Mouse (Mus musculus) liver, embryonic 14.5 days (tissue): ENCODE data around the gene Tuba8. TPM values are rescaled to one million over a fixed set of nuclear protein-coding genes. Genes with fewer than 3 reads are reported as not detected.

Experiments used
- ATAC-seq: fragments of 200-750 bp; cut with Nextera tagmentation; 2 replicates; pipeline ENCODE4 v1.8.0; 2017; ENCODE audit warnings: moderate number of reproducible peaks, mild to moderate bottlenecking, moderate library complexity; ENCODE audit not compliant: insufficient read depth
- DNase-seq, 3 experiments: peaks; one replicate each; pipeline ENCODE4 v3.0.0-alpha.2; 2012 to 2013; ENCODE audit warnings: low read depth in 3 of 3, low spot score in 3 of 3
- H3K27ac ChIP-seq: fragments of 300-500 bp; sonication (generic); 2 replicates; pipeline ENCODE4 v1.5.1; 2014; ENCODE audit warnings: moderate library complexity, mild to moderate bottlenecking, control low read depth, inconsistent platforms
- H3K27me3 ChIP-seq: fragments of 300-500 bp; sonication (generic); 2 replicates; pipeline ENCODE4 v1.6.1; 2014; ENCODE audit warnings: mild to moderate bottlenecking, low read length, moderate library complexity; ENCODE audit not compliant: control insufficient read depth, insufficient read depth
- H3K36me3 ChIP-seq: fragments of 300-500 bp; sonication (generic); replicated peaks from 2 replicates; pipeline ENCODE4 v1.6.1; 2014; ENCODE audit warnings: low read depth; ENCODE audit not compliant: control insufficient read depth, insufficient read depth
- H3K4me1 ChIP-seq, 2 experiments: fragments of 200-500 bp in 1 of 2; fragments of 300-500 bp in 1 of 2; sonication (generic) in 1 of 2; replicated peaks; 2 replicates each; pipeline ENCODE4 v1.6.1; 2012 to 2014; ENCODE audit warnings: antibody characterized with exemption in 1 of 2, inconsistent platforms in 1 of 2, low read length in 1 of 2; ENCODE audit not compliant: control insufficient read depth in 2 of 2, insufficient read depth in 2 of 2
- H3K4me2 ChIP-seq: fragments of 300-500 bp; sonication (generic); 2 replicates; pipeline ENCODE4 v1.6.1; 2014; ENCODE audit warnings: low read depth, mild to moderate bottlenecking, control low read depth, moderate library complexity
- H3K4me3 ChIP-seq, 2 experiments: fragments of 200-500 bp in 1 of 2; fragments of 300-500 bp in 1 of 2; sonication (generic) in 1 of 2; 2 replicates each; pipeline ENCODE4 v1.5.1; 2012 to 2014; ENCODE audit warnings: low read depth in 2 of 2, low read length in 2 of 2, mild to moderate bottlenecking in 2 of 2, control low read depth in 1 of 2, inconsistent platforms in 1 of 2, moderate library complexity in 1 of 2; ENCODE audit not compliant: insufficient read depth in 1 of 2
- H3K9ac ChIP-seq: fragments of 300-500 bp; sonication (generic); replicated peaks from 2 replicates; pipeline ENCODE4 v1.6.1; 2014; ENCODE audit warnings: mild to moderate bottlenecking, control low read depth, moderate library complexity
- H3K9me3 ChIP-seq: fragments of 300-500 bp; sonication (generic); 2 replicates; pipeline ENCODE4 v1.6.1; 2016; ENCODE audit warnings: low read length, mixed read lengths; ENCODE audit not compliant: control insufficient read depth
- CTCF ChIP-seq: IDR thresholded peaks from 2 replicates; pipeline ENCODE4 v1.5.1; 2016; ENCODE audit warnings: antibody characterized with exemption, low read depth, control low read depth
- EP300 ChIP-seq: IDR thresholded peaks from 2 replicates; pipeline ENCODE4 v1.6.1; 2016; ENCODE audit warnings: antibody characterized with exemption, low read depth
- WGBS: fragments of 180-500 bp; shearing (Covaris S2); extraction: QIAGEN DNeasy Blood & Tissue Kit; methylation state at CpG from one replicate; pipeline ENCODE4 v1.1.7; 2014; ENCODE audit not compliant: insufficient replicate concordance; 5-methylcytosine and 5-hydroxymethylcytosine counted together
- polyA plus RNA-seq, 2 experiments: library from polyadenylated mRNA; depleted of rRNA in 1 of 2; stranded (reverse) in 1 of 2; unstranded in 1 of 2; fragments of >200 nt; fragmentation: Nextera tagmentation in 1 of 2; extraction: Ambion mirVana in 1 of 2; gene quantifications; 2 replicates each; pipeline versions ENCODE4 v1.2.1 to v1.2.3; 2012 to 2014

Tuba8 gene
- polyA plus RNA-seq, 2 experiments: 1.1 to 6.0 TPM

GRCm38 (mm10) chr6:121178700-121179358 lies 31.7 kb upstream of the Tuba8 start:
- TF ChIP-seq CTCF (peak; percentile 63), EP300 (no peak)
- Histone ChIP-seq H3K4me3 (no peak overlapping the region), H3K9me3 (no peaks in the 10 kb centered on the region), H3K27me3 (no peaks in the 10 kb centered on the region; the same call in 1 of the 2 replicates), H3K9ac (no peak overlapping the region), H3K4me1 (peaks cover 0 to 10% of the 10 kb centered on the region in 2 experiments; a peak in 2 of 4 replicates), H3K4me2 (no peak overlapping the region), H3K27ac (no peak overlapping the region), H3K36me3 (no peaks in the 10 kb centered on the region)
- WGBS: 40% methylated on average over 7 of the region's 7 CpGs
- DNase-seq (peak in 1 of 3 experiments; percentile 32), ATAC-seq (no peak)

GRCm38 (mm10) chr6:121179846-121180245 lies 30.6 kb upstream of the Tuba8 start:
- WGBS: 62% methylated on average over 7 of the region's 7 CpGs
- peaks cover 0 to 15% of the 10 kb centered on the region in 2 experiments; a peak in 2 of 4 replicates for H3K4me1 ChIP-seq
- DNase-seq (no peak), ATAC-seq (no peak)
- no peak overlapping the region for H3K4me3 ChIP-seq
- no peaks in the 10 kb centered on the region for H3K36me3 ChIP-seq
- TF ChIP-seq EP300 (no peak), CTCF (no peak)
- H3K9me3 ChIP-seq: no peaks in the 10 kb centered on the region
- no peaks in the 10 kb centered on the region for H3K27me3 ChIP-seq
- H3K9ac ChIP-seq: no peak overlapping the region
- no peak overlapping the region for H3K27ac ChIP-seq
- no peak overlapping the region for H3K4me2 ChIP-seq

DNA sequence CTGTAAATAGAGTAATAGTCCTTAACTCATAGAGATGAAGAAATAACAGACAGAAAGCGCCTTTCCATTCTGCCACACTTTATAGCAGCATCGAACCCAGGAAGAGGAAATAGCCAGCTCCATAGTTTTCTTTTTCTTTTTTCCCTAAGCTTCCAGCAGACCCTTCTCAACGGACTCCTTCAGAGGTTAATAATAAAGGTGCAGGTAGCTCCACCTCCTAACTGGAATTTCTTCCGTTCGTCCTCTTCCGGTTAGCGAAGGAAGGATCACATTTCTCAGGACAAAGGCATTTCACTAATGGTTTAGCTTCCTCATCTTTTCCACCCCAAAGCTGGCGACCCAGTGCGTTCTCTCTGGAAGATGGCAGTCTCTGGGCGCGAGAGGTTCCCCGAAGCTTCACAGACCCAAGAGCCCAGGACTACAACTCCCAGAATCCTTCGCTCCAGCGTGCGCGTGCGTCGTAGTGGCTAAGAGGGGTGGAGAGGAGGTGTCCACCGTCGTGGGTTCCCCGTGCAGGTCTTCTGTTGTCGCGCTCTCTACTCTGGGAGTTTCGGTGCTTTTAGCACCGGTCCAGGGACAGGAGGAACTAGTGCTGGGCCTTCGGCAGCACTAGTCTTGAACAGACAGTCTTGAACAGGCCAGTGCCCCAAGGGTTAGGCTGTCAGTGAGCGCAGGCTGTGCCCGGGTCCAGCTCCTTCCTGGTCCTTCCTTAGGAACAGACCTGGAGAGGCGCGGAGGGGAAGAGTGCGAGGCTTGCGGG lies 26.9 kb upstream of the Tuba8 start, which contains the start of gene Pex26:
Gene Pex26, plus strand, starts transcription at position 254 of the 760 bp plus-strand sequence.
- TF ChIP-seq EP300 (no peak), CTCF (no peak)
- Histone ChIP-seq H3K4me2 (peak within 1 kb of the TSS; percentile 100), H3K4me1 (peaks cover 0 to 12% of the 10 kb centered on the region in 2 experiments; a peak in 2 of 4 replicates), H3K27me3 (no peaks in the 10 kb centered on the region), H3K4me3 (peak within 1 kb of the TSS; percentile 83 to 84), H3K36me3 (no peaks in the 10 kb centered on the region; the same call in 1 of the 2 replicates), H3K27ac (0 out of 2 replicates have a peak within 1 kb of the TSS, but pooled peaks have one; percentile 10), H3K9ac (peak within 1 kb of the TSS; percentile 73), H3K9me3 (no peaks in the 10 kb centered on the region)
- ATAC-seq: peak; percentile 84
- 2% methylated on average over 32 of the region's 32 CpGs for WGBS
- DNase-seq: peak; percentile 82 to 87 (median 85)

DNA sequence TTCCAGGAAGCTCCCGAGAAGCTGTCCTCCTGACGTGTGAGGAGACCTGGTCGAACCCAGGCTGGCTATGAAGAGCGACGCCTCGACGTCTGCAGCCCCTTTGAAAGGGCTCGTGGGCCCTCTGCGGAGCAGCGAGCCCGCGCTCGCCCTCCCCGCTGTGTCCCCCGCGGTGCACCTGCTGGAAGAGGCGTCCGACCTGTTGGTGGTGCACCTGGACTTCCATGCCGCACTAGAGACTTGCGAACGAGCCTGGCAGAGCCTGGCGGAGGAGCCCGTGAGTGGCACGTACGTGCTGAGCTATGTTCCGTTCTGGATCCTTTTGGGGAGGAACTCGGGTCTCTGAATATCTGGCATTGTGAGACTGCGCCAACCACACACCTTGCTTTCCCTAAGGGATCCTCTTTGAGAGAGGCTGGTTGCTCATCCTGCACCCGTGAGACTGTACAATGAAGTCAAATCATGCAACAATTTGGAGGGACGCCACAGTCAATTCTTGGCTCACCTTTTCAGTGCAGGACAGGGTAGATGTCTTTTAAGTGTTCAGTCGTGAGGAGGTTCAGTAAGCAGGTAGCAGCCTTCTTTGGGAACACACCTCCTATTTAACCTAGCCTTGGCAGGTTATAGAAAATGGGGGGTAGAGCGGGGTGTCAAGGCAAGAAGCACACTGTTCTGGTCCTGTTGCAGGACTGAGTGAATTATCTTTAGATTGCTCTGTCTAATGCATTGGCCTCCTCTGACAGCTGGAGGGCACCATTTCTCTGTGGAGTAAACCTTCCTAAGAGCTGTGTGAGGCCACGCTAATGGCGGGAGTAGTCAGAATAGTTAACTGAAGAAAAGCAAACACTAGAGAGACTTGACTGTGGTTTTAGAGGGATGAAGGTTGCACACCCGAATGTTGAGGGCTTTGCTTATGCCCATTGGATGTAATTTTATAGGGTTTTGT lies 26.0 kb upstream of the Tuba8 start:
- peak overlapping the region; percentile 100 for H3K4me2 ChIP-seq
- WGBS: under 1% methylated on average over 35 of the region's 35 CpGs
- no peaks in the 10 kb centered on the region for H3K9me3 ChIP-seq

More for the DNA sequence above, 26.0 kb upstream of the Tuba8 start:
- H3K27ac ChIP-seq: 0 out of 2 replicates have a peak overlapping the region, but pooled peaks have one; percentile 10
- H3K36me3 ChIP-seq: no peaks in the 10 kb centered on the region; the same call in 1 of the 2 replicates
- H3K27me3 ChIP-seq: no peaks in the 10 kb centered on the region
- DNase-seq (peak; percentile 61 to 63 (median 63)), ATAC-seq (peak; percentile 79)
- peak overlapping the region; percentile 83 to 84 for H3K4me3 ChIP-seq
- H3K4me1 ChIP-seq: peaks cover 0 to 12% of the 10 kb centered on the region in 2 experiments; a peak in 2 of 4 replicates
- H3K9ac ChIP-seq: peak overlapping the region; percentile 73
- TF ChIP-seq EP300 (no peak), CTCF (peak; percentile 84)
